Mouse (Mus musculus) urinary bladder, postnatal 25 days (tissue): ENCODE results near the gene Fam168b.

Experiments
- DNase-seq: peaks from one replicate; pipeline ENCODE4 v3.0.0; 2022; ENCODE audit warnings: low spot score

Fam168b gene

DNA sequence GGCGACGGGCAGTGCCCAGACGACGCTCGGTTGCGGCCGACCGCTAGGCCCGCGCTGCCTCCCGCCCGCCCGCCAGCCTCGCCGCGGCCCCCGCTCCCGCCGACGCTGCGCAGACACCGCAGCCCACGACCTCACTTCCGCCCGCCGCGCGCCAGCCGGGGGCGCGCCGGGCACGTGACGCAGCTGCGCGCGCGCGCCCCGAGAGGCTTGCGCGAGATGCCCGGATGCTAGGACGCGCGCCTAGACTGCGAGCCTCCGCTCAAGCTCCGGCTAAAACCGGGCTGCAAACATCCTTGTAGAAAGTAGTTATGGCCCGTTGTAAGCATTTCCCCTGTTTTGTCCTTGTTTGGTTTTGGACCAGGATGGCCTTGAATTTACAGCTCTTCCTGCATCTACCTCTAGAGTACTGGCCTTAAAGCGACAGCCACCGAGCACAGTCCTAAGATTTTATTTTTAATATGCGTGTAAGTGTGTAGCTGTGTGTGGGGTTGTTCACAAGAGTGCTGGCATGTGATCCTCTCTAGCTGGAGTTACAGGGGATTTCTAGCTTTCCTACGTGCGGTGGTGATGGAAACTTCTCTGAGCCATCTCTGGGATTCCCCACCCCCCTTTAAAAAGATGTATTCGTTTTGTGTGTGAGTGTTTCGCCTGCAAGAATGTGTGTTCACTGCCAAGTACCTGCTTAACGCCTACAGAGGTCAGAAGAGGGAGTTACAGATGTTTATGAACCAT is at the start of gene Fam168b:
Gene Fam168b (minus strand): TSS at position 179 of the 732 bp plus-strand sequence.
- DNase-seq: peak; percentile 84

- DNase-seq: no peak
Measured at GRCm38 (mm10) chr1:34892466-34892865, 49.6 kb upstream of the Fam168b start.

GRCm38 (mm10) chr1:34891559-34892289 is 48.9 kb upstream of the Fam168b start:
- no peak for DNase-seq

GRCm38 (mm10) chr1:34883776-34884175 is 40.9 kb upstream of the Fam168b start:
- DNase-seq: no peak

- DNase-seq: no peak
Measured at GRCm38 (mm10) chr1:34879611-34880010, 36.7 kb upstream of the Fam168b start.

DNA sequence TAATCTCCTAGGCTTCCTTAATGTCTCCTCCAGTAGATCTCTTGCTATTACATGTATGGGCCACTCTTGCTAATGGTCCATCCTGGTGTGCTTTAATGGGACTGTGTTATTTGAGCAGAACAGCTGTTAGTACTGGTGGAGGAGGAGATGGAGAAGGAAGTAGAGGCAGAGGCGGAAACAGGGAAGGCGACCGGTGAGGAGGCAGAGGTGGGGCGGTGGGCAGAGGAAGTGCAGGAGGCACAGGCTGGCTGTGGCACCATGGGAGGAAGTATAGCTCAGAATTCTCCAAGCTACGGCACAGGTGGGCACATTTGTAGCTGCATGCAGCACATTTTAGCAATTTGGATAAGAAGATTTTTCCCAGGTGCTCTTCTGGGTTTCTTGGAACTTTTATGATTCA is 30.7 kb upstream of the Fam168b start:
- no peak for DNase-seq

- DNase-seq: no peak
Measured at GRCm38 (mm10) chr1:34871170-34871569, 28.3 kb upstream of the Fam168b start.

DNA sequence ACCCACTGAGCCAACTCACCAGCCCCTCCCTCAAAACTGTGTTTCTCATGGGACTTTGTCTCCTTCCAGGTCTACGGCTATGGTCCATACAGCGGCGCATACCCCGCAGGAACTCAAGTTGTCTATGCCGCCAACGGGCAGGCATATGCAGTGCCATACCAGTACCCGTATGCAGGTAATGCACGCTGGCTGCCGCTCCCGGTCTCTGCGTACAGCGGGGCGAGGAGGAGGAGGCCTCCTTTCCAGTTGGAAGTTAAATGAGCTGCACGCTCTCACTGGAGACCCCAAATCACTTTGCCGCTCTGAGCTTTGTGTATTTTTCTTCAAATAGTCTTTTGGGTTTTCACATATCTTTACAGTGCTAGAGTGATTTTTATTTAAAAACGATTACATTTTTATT is 26.4 kb upstream of the Fam168b start:
- no peak for DNase-seq

- DNase-seq: no peak
Measured at GRCm38 (mm10) chr1:34868391-34868790, 25.5 kb upstream of the Fam168b start.

GRCm38 (mm10) chr1:34867574-34867955 is 24.7 kb upstream of the Fam168b start:
- no peak for DNase-seq

DNA sequence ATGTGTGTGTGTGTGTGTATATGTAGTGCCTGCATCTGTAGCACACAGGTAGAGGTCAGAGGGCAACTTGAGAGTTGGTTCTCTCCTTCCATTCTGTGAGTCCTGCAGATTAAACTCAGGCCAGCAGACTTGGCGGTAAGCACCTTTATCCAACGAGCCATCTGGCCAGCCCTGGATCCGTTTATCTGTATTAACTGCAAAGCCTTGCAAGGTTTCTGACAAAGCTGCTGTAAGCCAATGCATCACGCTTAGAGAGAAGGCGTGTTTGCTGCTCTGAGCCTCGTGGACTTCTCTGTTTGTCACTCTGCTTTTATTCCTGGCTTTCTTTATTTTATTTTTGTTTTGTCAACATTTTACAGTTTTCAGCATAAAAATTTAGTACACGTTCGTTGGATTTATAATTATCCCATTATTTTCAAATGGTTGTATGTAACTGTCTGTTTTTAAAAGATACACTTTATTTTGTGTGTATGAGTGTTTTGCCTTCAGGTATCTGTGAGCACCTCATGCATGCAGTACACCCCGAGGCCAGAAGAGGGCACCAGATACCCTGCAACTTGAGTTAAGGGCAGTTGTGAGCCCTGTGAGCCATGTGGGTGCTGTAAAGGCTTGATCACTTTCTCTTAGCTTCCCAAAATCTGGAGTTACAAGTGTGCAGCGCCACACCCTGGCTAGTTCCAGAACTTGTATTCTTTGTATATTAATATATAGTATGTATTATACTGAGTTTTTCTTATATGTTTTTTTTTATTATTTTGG is 24.1 kb upstream of the Fam168b start:
- peak; percentile 82 for DNase-seq

- DNase-seq: no peak
Measured at GRCm38 (mm10) chr1:34865866-34866265, 23.0 kb upstream of the Fam168b start.

GRCm38 (mm10) chr1:34864243-34864642 is 21.4 kb upstream of the Fam168b start:
- no peak for DNase-seq

DNA sequence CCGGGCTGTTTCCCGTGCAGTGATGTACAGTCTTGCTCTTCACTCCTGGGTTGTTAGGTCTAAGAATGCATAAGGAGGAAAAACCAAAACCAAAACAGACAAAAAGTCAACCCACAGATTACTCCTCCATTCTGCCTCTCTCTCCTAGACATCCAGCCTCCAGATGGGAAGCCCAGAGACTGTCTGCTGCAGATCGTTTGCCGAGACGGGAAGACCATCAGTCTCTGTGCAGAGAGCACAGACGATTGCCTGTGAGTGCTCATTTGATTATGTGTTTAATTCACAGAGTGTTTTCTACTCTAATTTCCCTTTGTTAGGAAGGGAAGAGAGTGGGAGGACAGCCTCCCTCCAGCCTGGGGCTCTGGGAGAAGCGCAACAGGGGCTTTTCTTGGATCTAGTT is 20.5 kb upstream of the Fam168b start:
- DNase-seq: no peak

- no peak for DNase-seq
Measured at GRCm38 (mm10) chr1:34862877-34863276, 20.0 kb upstream of the Fam168b start.

GRCm38 (mm10) chr1:34860205-34860604 is 17.3 kb upstream of the Fam168b start:
- no peak for DNase-seq

- no peak for DNase-seq
Measured at GRCm38 (mm10) chr1:34859761-34860160, 16.9 kb upstream of the Fam168b start.

- DNase-seq: no peak
Measured at GRCm38 (mm10) chr1:34858671-34859070, 15.8 kb upstream of the Fam168b start.

DNA sequence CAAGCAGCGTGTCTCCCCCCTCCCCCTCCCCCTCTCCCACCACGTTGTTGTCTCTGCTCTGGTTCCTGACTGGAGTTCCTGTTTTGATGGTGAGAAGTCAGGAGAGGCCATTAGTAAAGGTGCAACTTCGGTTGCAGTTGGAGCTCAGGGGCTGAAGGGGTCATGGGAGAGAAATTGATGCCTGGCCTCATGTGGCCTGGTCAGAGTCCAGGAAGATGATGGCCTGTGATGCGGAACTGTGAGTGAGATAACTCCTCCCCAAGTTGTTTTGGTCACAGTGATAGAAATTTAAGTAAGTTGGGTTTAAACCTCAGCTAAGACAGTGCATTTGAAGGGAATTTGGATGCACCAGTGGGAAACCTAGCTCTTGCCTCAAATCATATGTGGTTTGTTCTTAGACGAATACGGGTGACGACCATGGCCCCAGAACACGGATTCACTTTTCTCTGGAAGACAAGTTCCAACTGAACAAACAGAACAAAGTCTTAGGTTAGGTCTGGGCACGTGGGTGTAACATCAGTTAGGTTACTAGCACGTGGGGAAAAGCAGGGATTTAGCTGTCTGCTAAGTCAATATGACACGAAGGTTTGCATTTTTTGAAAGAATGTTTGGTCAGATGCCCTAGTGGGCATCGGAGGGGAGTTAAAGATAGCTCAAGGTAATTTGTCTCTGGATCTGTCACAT is 12.3 kb upstream of the Fam168b start:
- no peak for DNase-seq

DNA sequence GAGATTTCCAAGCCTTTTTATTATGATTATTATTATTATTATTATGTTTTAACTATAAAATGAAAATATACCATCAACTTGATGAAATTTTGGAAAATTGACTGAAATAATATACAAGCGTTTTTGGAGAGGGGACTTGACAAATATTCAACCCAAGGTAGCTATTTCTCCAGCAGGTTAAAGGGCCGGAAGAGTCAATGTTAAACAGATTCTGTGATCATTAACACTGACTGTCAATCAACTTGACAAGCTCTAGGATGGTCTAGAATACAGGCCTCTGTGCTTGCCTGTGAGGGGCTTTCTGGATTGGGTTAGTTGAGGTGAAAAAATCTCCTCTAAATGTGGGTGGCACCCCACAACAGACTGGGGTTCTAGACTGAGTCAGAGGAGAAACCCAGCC is 10.9 kb upstream of the Fam168b start:
- DNase-seq: no peak

DNA sequence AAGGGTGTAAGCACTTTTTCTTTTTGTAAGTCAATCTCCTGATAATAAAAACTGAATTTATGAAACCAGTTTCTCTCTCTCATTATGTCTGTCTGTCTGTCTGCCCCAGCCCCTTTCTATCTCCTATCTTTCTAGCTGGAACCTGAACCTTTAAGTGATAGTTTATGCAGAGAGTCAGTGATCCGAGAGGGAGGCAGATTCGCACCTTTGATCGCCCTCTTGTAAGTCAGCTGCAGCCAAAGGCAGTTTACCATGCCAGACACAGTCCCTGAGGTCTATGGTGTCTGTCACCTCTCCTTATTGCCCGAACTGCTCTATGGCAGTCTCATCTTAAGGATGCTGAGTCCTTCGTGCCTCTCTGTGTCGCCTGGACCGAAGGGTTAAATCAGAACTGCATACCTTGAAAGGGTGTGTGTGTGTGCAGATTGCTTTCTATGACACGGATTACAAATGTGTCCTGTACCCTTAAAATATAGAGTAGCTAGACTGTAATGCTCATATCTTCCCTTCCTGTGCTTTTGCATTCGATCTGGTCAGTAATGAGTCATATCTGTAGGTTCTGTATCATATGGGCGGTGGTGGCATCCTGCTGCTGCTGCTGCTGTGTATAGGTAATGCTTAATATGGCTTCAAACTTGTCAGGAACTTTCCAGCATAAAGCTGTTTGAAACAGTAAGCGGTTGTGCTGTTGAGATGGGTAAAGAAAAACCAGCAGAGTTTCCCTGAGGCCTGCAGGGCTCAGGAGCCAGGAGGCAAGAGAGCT is 9.4 kb upstream of the Fam168b start:
- no peak for DNase-seq

- peak; percentile 43 for DNase-seq
Measured at GRCm38 (mm10) chr1:34851562-34851961, 8.7 kb upstream of the Fam168b start.
